Mouse (Mus musculus) ES-Bruce4 (cell line): ENCODE results near the gene Ercc6.

ENCODE experiments used
- CTCF ChIP-seq: IDR thresholded peaks from one replicate; pipeline ENCODE4 v1.8.1; 2011; ENCODE audit warnings: low read depth, low read length
- EP300 ChIP-seq: IDR thresholded peaks from 2 replicates; pipeline ENCODE4 v1.6.1; 2011; ENCODE audit warnings: low read depth, low read length; ENCODE audit not compliant: insufficient read depth
- POLR2A ChIP-seq: IDR thresholded peaks from one replicate; pipeline ENCODE4 v1.8.1; 2011; ENCODE audit warnings: low read length; ENCODE audit not compliant: insufficient read depth

GRCm38 (mm10) chr14:32531371-32531770, 18.1 kb downstream of the Ercc6 start:
- TF ChIP-seq CTCF (no peak), POLR2A (no peak), EP300 (no peak)
